Mouse (Mus musculus) kidney, adult 18-20 months (tissue): ENCODE measurements at regions not wholly inside any gene's neighbourhood (a gene's known extent, or its start where the extent isn't known, plus 50 kb on each side); places are given as distances from the start of the nearest gene placed in this dataset.
"Not testable (repeated sequence)": the region's sequence is repeated elsewhere in the genome, so short reads cannot be mapped to it uniquely, and the experiment has no call there.

Experiments used
- DNase-seq: peaks from one replicate; pipeline ENCODE4 v3.0.0; 2021

DNA sequence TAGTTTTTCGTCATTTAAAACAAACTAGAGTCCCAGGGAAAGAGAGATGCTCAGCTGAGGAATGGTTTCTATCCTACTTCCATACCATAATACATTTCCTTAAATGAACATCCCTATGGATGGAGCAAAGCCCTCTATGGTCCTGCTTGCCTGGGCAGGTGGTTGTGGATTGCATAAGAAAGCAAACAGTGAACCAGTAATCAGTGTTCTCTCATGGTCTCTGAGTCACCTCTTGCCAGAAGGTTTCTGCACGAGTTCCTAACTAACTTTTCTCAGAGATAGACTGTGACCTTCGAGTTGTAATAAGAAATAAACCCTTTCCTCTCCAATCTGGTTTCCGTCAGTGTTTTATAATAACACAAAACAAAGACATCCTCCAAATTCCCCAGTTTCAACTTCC, 62.9 kb upstream of the Bet1 start:
- no peak for DNase-seq

DNA sequence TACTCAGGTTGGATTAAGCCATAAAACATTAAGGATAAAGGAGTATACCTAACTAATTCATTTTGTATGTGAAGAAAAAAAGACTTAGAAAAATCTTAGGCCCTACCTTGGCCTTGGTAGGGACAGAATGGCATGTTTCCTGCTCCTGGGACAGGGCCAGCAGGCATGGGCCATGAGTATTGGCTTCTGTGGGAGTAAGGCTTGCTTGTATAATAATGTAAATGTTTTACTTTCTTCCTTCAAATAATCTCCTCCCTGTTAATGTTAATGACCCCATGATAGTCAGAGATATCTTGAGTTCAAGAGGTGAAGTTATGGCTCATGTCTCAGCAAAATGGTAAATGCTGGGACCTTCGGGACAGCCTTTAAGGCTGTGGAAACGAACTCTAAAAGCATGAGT, 71.5 kb upstream of the Bet1 start:
- no peak for DNase-seq

DNA sequence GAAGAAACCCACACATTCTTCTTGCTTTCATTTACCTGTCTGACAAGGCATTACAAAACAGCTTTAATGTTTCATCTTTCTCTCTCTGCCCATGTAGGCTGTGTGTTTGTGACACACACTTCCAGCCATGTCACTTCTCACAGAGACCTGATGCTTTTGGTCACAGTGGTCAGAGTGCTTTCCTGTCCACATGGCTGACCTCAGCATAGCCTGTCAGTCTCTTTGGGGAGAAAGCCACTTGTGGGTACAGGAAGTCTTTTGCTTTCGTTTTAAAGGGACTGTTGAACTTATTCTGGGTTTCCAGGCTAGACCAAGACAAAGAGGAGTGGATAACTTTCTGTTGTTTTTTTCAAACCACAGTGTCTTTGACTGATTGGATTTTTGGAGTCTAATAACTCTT, 77.0 kb upstream of the Bet1 start:
- DNase-seq = no peak

DNA sequence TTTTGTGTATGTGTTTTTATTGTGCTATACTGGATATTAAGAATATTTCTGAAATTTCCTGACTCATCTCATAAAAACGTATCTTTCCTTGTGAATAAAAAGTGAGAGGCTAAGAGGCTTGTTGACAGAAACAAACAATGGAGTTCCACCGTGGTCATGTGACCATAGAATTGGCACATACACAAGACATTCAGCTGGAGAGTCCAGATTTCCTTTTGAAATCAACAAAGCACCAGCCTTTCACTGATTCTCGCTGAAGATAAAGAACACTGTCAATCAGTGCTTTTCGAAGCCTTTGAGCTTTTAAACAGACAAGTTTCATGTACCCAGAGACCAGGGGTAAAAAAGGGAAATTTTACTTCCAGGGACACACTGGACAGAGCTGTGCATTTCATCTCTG, 80.3 kb upstream of the Bet1 start:
- DNase-seq = no peak

DNA sequence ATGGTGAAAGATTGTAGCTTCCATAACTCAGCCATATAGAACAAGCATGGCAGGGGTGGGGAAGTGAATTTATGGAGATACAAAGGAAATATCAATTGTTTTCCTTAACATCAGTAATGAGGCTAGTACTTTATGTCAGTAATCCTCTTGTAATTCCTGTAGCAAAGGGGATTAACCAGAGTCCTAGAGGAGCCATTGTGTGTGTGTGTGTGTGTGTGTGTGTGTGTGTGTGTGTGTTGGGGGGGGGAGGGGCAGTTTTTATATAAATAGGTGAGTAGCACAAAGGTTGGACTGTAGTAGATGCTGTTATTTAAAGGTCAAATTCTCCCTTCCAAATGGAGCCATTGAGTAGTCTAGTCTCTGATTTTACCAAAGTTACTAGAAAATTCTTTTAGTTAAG, 81.0 kb upstream of the Bet1 start:
- no peak for DNase-seq

DNA sequence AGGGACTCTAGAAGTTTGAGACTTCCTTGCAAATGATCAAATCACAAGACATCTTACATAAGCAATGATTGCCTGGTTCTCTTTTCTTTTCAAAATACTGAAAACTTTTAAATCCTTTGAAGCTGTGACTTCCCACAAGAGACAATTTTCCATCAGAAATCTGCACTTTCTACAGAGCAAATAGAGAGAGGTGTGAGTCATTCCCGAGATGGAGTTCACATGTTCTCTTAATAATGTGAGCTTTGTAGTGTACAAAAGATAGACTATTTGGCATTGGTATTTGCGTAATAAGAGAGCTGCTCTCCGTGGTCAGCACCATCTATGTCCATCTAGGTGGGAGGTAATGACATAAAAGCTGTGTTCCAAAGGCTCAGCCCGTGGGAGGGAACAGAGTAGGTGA, 84.8 kb upstream of the Bet1 start:
- no peak for DNase-seq

DNA sequence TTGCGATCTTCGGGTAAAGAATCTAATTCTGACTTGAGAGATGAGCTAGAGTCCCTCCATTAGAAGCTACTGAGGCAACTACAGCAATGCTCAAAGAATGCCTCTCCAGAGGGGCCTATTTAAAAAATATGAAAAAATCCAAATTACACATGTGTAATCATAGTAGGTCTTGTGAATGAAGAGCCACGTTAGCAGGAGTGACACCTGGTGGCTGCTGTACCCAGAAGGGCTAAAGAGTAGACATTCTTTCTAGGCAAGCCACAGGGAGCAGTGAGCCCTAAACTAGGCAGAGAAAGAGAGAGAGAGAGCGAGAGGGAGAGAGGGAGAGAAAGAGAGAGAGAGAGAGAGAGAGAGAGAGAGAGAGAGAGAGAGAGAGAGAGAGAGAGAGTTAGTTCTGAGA, 100.9 kb upstream of the Bet1 start:
- no peak for DNase-seq

DNA sequence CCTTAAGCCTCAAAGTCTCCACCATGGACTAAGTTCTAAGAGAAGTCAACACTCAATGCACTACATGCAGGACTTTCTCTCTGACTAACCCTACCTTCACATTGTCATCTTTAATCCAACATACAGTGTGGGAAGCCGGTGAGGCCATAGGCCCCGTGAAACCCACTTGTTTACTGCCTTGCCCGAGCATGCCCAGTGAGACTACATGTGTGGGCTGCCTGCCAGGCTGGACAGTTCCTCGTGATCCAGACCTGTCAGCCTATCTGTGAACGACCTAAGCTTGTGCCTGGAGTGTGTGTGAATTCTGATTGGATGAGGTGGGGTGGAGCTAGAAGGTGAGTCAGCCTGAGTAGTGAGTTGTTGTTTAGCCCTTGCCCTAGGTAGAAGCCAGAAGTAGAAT, 104.2 kb upstream of the Bet1 start:
- not testable (repeated sequence) for DNase-seq

DNA sequence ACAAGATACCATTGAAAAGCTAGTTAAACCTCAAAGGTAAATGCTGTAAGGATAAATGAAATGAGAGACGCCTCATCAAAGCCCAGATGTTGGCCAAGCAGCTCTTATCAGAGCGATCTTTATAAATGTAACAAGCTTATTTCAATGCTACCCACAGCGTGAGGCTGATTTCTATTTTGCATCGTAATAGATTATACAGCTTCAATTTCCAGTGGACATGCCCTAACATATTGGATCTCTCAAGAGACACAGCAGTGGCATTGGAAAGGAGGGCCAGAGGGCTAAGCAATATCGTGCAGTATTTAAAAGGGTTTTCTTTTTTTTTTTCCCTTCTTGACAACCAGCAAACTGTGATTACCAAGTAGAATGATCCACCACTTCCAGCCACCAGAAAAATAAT, 106.5 kb upstream of the Bet1 start:
- no peak for DNase-seq

DNA sequence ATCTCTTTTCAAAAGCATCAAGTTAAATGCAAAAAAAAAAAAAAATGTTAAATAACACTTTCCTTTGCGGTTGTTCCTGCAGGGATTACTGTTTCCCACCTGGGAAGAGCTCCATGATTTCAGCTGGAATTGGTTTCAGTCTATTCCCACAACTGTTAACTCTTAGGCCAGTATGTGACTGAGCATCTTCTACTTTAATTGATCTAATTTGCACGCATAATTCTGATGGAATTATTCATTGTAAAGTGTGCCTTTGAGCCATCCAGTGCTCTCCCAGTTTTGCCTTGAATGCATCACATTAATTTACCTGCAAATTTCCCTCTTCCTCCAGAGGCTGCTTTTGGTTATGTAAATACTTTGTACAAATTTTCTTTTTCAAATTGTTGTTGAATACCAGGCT, 114.4 kb upstream of the Bet1 start:
- DNase-seq = no peak

DNA sequence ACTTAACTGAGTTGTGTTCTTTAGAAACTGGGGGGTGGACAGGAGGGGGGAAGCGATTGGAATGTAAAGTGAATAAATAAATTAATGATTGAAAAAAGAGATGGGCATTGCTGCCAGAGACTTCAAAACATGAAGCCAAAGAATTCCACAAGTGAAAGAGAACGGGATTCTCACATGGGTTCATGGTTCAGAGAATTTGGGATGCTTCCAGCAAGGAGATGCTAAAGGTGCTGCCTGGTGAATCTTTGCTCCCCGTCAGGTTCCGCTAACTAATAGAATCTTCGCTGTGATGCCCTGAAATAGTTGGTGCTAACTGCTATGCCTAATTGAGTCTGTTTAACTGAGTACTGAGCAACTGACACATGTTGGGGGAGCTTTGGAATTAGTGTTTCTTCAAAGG, 118.9 kb upstream of the Bet1 start:
- no peak for DNase-seq

DNA sequence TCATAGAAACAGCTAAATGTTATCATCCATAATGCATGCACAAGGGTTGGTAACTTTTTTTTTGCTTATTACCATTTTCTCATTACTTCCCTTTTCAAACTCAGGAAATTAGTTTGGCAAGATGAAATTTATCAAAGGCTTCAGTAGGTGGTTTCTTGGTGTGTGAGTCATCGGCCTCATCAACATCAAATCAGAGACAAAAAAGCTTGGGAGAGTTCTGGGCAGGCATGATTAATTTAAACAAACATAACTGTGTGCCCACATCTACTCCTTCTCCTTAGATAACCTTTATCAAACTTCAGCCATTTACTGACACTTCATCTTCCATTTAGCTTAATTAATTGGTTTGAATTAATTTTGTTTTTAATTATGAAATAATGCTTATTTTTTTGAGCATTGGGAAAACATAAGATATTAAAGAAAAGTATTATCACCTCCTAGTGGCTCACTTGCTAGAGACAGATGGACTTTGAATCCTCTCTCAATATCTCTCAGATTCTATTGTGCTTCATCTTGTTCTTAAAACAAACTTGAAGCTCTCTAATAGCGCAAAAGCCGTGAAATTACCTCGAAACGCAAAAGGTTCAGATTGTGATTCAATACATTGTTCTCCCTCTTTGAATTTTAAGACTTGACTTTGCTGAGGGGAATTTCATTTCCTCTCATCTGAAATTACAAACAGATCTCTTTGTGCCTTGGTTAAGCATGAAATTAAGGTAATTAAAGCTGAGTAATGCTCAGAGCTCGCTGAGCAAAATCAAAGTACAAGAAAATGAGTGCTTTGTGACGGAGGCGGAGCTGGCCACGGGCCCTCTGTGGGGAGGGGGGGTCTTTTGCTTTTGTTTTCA, 158.7 kb upstream of the Bet1 start:
- DNase-seq = no peak

DNA sequence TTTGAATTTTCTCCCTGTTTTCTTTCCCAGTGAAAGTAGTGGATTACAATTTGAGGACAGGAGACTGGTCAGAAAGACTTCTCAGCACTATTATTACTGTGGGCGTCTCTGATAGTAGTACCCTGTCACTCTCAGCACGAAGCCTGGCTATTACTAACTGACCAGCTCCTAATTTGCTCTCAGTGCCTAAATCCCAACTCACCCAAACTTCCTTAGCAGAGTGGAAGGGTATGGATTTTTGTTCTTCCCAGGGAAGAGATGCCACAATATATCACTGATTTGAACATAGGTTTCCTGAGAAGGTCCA, 159.3 kb upstream of the Bet1 start:
- no peak for DNase-seq

DNA sequence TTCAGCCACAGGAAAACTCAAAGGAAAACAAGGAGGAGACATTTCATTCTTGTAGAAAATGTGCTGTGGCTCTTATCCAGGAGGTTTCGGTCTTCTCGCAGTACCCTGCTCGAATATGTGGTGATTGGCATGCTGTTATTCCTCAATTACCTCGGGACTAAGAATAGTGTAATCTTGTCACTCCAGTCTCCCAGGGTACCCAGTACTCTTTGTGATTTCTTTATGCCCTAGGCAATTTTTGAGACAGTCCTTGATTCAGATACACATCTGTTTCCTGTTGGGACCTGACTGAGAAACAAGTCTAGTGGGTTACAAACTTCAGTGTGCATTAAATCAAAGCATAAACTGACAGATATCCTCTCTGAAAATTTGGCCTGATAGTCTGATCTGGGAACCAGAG, 189.8 kb upstream of the Bet1 start:
- no peak for DNase-seq

DNA sequence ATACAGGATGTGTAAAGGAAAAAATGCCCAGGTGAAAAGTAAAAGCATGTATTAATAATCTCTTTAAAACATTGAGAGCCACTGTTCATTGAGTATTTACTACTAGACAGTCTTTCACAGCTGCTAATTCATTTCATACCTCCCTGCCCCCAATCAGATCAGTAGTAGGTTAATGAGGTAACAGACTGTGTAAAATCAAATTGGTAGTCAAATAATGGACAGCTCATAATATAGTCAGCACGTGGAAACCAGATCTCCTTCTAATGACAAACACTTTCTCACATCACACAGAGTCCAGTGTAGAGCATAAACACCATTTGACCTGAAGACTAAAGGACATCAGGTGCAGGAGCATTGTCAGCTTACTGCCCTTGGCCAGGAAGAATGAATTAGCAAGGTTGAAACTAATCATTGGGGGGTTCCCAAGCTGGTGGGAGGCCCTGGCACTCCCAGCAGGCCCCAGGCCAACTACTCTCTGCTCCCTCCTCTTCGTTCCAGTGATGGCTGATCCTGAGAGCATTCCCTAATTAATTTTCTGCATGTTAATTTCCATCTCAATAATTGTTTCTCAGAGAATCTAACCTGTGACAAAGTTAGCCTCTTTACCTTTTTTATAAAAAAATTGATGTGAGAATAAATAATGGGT, 190.6 kb upstream of the Bet1 start:
- no peak for DNase-seq

DNA sequence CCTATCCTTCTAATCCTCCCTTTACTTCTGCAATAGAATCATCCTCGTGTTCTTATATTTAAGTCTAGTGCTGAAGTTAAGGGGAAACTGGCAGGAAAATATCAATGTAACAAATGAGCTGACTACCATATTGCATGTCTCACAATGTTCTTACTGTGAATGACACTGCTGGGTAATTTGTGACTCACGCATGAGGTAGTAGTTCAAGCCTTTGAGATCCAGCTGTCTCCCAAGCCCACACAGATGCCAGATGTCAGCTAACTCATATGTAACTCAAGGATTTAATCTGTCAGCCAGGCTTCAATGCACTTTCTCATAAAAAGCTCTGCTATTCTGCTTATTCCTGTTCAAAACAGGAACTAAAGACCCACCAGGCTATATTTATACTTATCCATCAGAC, 204.6 kb upstream of the Bet1 start:
- no peak for DNase-seq

DNA sequence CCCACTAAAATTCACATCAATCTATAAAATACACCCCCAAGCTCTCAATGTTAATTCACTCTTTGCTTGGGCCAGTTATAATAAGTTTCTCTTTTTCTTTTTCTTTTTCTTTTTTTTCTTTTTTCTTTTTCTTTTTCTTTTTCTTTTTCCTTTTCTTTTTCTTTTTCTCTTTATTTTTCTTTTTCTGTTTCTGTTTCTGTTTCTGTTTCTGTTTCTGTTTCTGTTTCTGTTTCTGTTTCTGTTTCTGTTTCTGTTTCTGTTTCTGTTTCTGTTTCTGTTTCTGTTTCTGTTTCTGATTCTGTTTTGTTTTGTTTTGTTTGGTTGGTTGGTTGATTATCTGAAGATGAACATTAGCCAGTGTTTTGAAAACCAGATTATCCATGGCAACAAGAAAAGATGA, 201.2 kb upstream of the Col1a2 start:
- not testable (repeated sequence) for DNase-seq

DNA sequence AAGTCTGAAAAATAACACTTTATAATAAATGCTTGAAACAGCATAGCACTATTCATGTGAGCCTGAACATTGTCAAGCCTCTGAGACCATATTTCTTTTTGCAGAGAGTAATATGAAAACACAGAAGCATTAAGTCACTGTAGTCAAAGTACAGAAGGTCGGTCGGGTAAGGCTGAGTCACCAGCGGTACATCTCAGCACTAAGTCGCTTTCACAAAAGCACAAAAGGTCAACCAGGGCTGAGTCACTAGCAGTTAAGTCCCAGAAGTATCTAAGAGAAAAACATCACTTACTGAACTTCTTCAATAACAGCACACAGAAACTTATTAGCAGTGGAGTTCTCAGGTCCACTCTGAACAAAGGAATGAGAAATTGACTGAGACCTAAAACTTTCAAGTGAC, 154.7 kb upstream of the Col1a2 start:
- DNase-seq = no peak

DNA sequence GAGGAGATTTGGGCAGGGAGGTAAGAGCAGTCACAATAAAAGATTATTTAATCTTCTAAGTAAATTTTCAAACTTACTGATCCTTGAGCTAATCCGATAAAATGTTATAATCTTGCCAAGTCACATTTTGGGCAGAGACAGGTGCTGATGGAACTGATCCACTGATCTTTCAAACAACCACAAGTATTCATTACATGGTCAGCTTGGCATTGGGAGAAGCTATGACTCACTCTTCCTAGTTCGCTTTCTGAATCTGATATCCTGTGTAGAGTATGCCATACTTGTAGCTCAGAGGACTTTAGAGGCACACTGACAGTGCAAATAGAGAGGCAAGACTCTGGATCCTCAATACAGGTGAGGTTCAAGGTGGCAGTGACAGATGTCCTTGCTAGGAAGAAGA, 142.4 kb upstream of the Col1a2 start:
- no peak for DNase-seq

DNA sequence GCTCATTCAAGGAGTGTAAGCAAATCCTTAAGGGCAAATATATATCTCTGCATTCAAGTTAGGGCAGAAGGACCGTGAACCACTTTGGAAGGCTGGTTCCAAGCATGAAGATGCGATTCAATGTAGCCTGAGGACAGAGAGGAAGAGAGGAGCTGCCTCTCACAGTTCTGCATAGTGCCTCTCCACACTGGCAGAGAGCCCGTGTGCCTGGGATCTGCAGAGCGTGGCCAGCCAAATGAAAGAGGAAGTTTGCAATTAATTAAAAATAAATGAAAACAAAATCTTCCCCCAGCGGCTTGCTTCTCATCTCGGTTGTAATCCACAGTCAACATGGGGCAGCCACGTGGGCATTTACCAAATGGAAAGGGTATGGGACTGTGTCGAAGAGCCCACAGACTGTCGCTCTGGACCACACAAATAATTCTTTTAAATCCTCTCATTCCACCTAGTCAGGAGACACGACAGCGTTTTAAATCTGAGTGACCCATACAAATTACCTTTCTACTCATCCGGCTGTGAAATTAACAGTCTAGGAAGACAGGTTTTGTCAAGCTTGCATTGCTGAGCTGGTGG, 129.1 kb upstream of the Col1a2 start:
- no peak for DNase-seq

DNA sequence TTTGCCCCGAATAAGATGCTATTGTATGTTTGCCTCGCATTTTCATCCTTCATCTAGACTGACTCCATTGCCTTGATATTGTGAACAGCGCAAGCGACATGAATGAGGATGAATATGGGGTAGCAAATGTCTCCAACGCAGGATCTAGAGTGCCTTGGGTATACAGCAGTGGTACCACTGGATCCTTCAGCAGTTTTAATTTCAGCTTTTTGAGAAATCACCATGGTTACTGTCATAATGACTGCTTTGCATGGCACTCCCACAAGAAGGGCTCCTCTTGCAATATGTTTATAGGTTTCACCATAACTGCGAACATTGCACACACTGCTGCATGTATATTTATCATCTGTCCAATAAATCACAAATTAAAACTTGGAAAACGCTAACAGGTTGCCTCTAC, 107.8 kb upstream of the Col1a2 start:
- no peak for DNase-seq

DNA sequence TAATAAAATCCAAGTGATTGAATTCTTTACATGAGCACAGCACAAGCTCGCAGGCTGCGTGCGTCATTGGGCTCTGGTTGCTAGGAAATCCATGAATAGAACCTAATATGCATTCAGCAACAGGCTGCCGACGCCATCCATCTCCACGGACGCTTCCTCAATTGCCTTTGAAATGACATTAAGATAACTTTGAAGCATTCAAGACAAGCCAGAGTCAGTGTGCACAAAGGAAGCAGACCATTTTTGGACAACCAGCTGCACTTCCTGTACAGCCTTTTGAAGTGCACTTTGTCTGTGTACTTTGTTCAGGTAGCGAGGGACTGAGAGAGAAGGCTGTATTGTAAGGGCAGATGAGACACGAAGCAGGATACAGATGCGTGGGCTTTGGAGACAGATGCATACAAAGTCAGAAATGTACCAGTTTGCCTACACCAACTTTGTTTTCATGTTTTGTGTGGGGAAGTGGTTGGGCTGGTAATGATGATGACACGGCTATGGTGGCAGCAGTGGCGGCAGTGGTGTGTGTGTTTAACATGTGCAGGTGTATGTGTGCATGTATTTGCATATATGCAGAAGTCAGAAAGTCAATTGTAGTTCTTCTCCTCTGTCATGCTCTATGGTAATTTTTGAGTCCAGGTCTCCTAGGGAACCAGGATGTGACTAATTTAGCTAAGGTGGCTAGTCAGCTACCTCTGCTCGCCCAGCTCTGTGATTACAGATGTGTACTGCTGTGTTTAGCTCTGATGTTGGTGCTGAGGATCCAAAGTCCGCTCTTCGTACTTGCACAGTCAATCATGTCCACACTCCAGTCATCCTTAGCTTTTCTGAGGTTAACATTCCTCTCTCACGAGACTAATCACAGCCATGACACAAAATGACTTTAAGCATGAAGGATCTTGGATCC, 106.7 kb upstream of the Col1a2 start:
- DNase-seq = no peak

DNA sequence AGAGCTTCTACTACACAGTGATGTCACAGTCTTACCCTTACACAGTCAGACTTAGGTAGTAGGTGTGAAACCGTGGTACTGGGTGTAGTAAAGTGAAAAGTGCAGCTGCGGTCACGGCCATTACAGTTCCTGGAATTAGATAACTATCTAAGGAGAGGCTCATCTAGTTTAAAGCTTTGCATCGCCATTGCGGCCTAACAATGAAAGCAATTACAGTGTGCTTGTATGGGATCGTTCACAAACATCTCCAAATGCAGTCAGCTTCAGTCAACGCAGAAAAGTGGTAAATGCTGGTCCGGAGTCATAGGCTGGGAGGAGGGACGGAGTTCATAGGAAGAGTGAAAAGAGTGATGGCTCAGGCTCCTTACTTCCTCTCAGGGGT, 106.0 kb upstream of the Col1a2 start:
- DNase-seq = no peak

DNA sequence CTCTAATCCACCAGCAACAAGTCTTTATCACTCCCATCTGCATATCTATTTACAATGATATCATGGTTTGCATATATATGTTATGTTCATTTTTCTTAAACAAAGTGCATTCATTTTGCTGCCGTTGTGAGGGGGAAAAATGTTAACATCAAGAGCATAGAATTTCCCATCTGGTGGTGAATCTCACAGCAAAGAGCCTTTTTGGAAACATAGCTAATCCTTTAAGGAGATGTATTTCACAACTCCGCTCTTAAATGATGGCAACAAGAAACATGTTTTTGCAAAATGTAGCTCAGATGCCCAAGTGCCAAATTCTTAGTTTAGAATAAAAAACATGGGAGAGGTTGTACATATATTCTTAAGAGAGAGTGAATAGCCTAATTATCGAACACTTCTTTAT, 99.3 kb upstream of the Col1a2 start:
- DNase-seq = no peak
